Mouse (Mus musculus) limb, embryonic 11.5 days (tissue): Measurements from ENCODE around the gene Bmpr1b. TPM values are rescaled to one million over a fixed set of nuclear protein-coding genes. Genes with fewer than 3 reads are reported as not detected.

Experiments used
- ATAC-seq: fragments of 200-750 bp; cut with Nextera tagmentation; 2 replicates; pipeline ENCODE4 v1.8.0; 2017; ENCODE audit warnings: low read depth; ENCODE audit not compliant: insufficient number of reproducible peaks, low FRiP score, low TSS enrichment
- DNase-seq: peaks from one replicate; pipeline ENCODE4 v3.0.0-alpha.2; 2015; ENCODE audit warnings: low spot score
- H3K27ac ChIP-seq: fragments of 300-500 bp; sonication (generic); replicated peaks from 2 replicates; pipeline ENCODE4 v1.5.1; 2014; ENCODE audit warnings: low read depth, mild to moderate bottlenecking, low read length
- H3K27me3 ChIP-seq: fragments of 300-500 bp; sonication (generic); 2 replicates; pipeline ENCODE4 v1.6.1; 2014; ENCODE audit warnings: mild to moderate bottlenecking, low read length, mixed read lengths; ENCODE audit not compliant: control insufficient read depth, insufficient read depth
- H3K36me3 ChIP-seq: fragments of 300-500 bp; sonication (generic); 2 replicates; pipeline ENCODE4 v1.6.1; 2014; ENCODE audit warnings: mild to moderate bottlenecking, low read length, moderate library complexity, mixed read lengths; ENCODE audit not compliant: control insufficient read depth, insufficient read depth
- H3K4me1 ChIP-seq: fragments of 300-500 bp; sonication (generic); 2 replicates; pipeline ENCODE4 v1.6.1; 2014; ENCODE audit warnings: low read length, mixed read lengths; ENCODE audit not compliant: control insufficient read depth, insufficient read depth
- H3K4me2 ChIP-seq: fragments of 300-500 bp; sonication (generic); 2 replicates; pipeline ENCODE4 v1.6.1; 2014; ENCODE audit warnings: low read depth, mild to moderate bottlenecking, moderate library complexity; ENCODE audit not compliant: severe bottlenecking
- H3K4me3 ChIP-seq: fragments of 300-500 bp; sonication (generic); 2 replicates; pipeline ENCODE4 v1.5.1; 2014; ENCODE audit warnings: low read depth, low read length
- H3K9ac ChIP-seq: fragments of 300-500 bp; sonication (generic); 2 replicates; pipeline ENCODE4 v1.6.1; 2014; ENCODE audit warnings: mild to moderate bottlenecking, low read length
- H3K9me3 ChIP-seq: fragments of 300-500 bp; sonication (generic); 2 replicates; pipeline ENCODE4 v1.6.1; 2016; ENCODE audit warnings: low read length; ENCODE audit not compliant: control insufficient read depth
- WGBS: fragments of 180-500 bp; shearing (Covaris S2); extraction: QIAGEN DNeasy Blood & Tissue Kit; methylation state at CpG from one replicate; pipeline ENCODE4 v1.1.7; 2014; 5-methylcytosine and 5-hydroxymethylcytosine counted together
- polyA plus RNA-seq: library from polyadenylated mRNA; unstranded; fragments of >200 nt; fragmentation: Nextera tagmentation; extraction: Ambion mirVana; gene quantifications from 2 replicates; pipeline ENCODE4 v1.2.1, GENCODE M21; 2014

Gene Bmpr1b
- polyA plus RNA-seq, 1 experiment from 2014 or later = 12.2 TPM

DNA sequence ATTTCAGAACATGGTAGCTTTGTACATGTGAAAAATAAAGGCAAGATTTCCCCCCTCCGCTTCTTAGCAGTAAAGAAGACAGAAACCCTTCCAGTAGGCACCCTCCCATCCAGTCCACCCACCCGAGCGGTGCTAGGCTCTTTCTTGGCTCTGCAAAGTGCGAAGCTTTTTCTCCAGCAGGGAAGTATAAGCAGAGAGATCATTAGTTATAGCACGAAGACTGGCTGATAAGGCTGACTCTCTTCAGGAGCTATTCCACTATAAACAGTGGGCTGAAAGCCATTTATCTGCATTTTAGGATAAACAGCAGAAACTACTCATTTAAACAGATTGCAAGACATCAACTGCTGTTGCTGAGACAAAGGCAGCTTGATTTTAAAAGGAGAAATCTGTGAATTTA is 274.1 kb downstream of the Bmpr1b start:
- no peaks in the 10 kb centered on the region for H3K9me3 ChIP-seq
- no peak overlapping the region for H3K4me3 ChIP-seq
- no peak for DNase-seq
- no peaks in the 10 kb centered on the region for H3K4me1 ChIP-seq
- no peak for ATAC-seq
- H3K4me2 ChIP-seq = no peak overlapping the region
- WGBS = 59% methylated on average over 5 of the region's 5 CpGs
- H3K9ac ChIP-seq = no peak overlapping the region
- no peaks in the 10 kb centered on the region for H3K36me3 ChIP-seq
- no peak overlapping the region for H3K27ac ChIP-seq
- no peaks in the 10 kb centered on the region for H3K27me3 ChIP-seq

DNA sequence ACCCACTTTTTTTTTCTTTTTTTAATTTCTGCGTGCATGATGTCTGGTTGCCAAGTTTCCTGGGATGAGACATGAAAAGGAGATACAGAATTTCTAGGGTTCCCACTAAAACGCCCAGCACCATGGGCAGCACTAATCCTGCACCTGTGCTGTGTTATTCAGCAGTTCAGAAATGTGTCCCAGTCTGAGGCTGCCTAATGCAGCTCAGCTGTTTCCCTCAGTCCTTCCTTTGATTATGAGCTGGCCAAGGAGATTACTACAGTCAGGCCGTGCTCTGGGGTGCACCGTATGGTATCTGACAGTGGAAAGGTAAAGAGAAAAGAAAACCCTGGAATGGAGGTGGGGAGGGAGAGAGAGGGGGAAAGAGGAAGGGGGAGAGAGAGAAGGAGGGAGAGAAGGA is 278.6 kb downstream of the Bmpr1b start:
- no peak overlapping the region for H3K27ac ChIP-seq
- no peak overlapping the region for H3K9ac ChIP-seq
- DNase-seq (peak; percentile 28), ATAC-seq (peak; percentile 78)
- H3K4me2 ChIP-seq = no peak overlapping the region
- no peaks in the 10 kb centered on the region for H3K27me3 ChIP-seq
- no peaks in the 10 kb centered on the region for H3K36me3 ChIP-seq
- WGBS = 27% methylated on average over 4 of the region's 4 CpGs
- H3K9me3 ChIP-seq = no peaks in the 10 kb centered on the region
- no peaks in the 10 kb centered on the region for H3K4me1 ChIP-seq
- H3K4me3 ChIP-seq = no peak overlapping the region

DNA sequence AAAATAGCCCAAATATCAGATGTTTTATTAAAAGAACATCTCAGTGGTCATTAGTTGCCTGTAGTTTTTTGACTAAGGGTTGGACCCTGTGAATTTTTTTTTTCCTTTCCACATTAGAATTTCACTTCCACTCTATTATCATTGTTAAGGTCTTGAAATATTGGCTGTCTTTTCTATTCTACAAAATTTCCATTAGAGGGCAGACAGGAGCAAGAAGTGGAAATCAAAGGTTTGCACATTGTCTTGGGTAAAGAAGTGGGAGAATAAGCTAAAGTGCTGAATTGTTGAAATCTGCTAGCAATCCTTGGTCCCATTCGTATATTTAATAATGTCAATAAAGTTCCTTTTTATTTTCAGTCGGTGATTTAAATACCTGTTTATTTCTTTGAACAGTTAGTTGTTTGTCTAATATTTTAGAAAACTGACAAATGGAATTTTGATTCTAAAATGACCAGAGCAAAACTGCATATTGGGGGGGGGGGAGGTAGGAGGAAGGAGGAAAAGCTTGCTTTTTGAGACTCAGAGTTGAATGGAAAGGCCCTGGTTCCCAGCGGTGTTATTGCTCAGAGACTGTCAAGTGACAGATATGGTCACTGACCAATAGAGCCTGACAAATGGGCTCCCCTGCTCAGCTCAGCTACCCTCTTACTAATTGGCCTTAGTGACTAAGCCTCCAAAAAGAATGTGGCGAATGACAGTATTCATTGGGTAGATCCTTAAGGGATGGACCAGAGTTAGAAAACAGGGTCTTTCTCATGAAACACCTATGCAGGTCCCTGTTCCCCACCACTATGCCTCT is 281.6 kb downstream of the Bmpr1b start:
- Histone ChIP-seq H3K4me2 (no peak overlapping the region), H3K9me3 (no peaks in the 10 kb centered on the region), H3K27ac (no peak overlapping the region), H3K36me3 (no peaks in the 10 kb centered on the region), H3K27me3 (no peaks in the 10 kb centered on the region), H3K4me3 (no peak overlapping the region), H3K4me1 (no peaks in the 10 kb centered on the region), H3K9ac (no peak overlapping the region)
- ATAC-seq (no peak), DNase-seq (no peak)
- WGBS = 63% methylated on average over 4 of the region's 4 CpGs

DNA sequence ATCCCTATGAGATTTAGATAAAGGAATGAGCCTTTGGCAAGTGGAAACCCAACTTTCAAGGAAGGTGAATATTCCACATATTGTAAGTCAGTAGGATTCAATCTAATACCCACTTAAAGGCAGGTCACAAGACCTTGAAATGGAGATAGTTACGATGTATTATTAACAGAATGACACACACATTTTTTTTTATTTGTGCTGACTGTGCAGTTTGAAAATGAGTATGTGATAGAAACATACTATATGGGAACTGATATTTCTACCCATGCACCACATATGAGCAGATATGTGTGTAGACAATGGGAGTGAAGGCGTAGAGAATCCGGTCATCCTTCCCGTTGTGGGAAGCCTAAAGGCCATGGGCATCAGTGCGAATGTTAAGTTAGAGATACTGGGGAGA is 285.0 kb downstream of the Bmpr1b start:
- no peak for ATAC-seq
- WGBS = 94% methylated on average over 5 of the region's 5 CpGs
- H3K4me2 ChIP-seq = no peak overlapping the region

DNA sequence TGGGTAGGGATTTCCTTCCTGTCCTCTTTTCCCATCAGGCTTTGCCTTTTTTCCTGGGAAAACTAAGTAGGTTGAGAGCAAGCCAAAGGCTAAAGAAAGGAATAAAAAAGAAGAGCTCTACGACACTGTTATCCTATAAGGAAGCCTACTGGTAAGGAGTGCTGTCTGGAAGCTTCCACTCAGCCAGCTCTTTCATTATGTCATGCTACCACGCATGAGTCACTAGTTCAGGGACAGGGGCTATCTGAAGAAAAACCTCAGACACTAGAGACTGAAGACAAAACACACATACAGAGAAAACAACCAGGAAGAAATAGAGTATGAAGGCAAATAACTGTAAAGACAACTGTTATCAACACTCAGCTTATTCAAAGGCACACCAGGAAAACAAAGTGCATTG is 286.7 kb downstream of the Bmpr1b start:
- Histone ChIP-seq H3K9me3 (no peaks in the 10 kb centered on the region), H3K4me3 (no peak overlapping the region), H3K9ac (no peak overlapping the region), H3K27me3 (no peaks in the 10 kb centered on the region), H3K36me3 (peaks cover 2% of the 10 kb centered on the region; the same call in 1 of the 2 replicates), H3K27ac (no peak overlapping the region), H3K4me2 (no peak overlapping the region), H3K4me1 (no peaks in the 10 kb centered on the region)
- WGBS = 67% methylated on average over 2 of the region's 2 CpGs
- DNase-seq (no peak), ATAC-seq (no peak)

More for the DNA sequence above, 285.0 kb downstream of the Bmpr1b start:
- Histone ChIP-seq H3K9me3 (no peaks in the 10 kb centered on the region), H3K9ac (no peak overlapping the region), H3K4me1 (no peaks in the 10 kb centered on the region), H3K36me3 (peaks cover 2% of the 10 kb centered on the region; the same call in 1 of the 2 replicates), H3K27ac (no peak overlapping the region), H3K27me3 (no peaks in the 10 kb centered on the region), H3K4me3 (no peak overlapping the region)
- no peak for DNase-seq

DNA sequence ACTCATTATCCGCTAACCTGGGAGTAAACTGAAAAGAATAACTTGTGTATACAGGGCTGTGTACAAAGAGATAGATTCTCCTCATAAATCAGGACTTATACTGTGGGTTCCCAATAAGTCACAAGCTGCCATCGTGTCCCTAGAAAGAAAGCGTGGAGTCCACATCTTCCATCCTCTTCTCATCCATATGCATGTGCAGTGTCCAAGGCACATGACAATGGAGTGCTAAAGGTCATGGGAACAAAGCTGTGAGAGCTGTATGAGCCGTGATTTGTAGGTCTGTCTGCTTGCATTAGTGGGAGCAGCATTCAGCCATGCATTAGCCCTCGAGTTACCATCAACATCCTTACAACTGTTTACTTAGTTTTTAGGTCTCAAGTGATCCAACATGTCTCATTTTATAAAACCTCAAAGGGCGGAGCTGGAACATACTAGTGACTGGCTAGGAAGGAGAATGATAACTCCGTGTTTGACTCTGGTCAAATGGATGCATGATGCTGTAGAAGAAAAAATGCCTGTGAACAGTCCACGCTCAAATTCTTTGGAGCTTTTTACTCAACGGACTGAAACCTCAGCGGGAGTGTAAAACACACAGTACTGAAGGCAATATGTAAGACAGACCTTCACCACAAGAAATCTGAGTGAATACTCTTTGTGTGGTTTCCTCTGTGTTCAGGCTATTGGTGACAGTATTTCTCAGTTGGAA is 296.7 kb downstream of the Bmpr1b start:
- no peak for DNase-seq

DNA sequence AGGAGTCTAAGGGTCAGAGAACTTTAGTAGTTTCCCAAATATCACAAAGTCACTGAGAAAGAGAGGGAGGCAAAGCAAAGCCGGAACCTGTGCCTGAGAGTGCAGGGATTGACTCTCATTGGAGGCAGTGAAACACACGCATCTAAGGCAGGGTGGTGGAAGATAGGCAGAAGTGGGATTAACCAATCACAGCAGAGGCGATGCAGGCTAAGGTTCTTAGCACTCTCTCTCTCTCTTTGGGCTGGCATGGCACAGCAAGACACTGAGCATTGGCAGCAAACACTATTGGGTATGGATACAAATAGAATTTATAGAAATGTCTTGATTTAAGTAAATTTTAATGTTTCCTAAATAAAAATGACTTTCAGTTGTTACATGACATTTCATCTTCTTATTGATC is 297.4 kb downstream of the Bmpr1b start:
- H3K9me3 ChIP-seq = no peaks in the 10 kb centered on the region
- H3K27ac ChIP-seq = no peak overlapping the region
- H3K4me2 ChIP-seq = no peak overlapping the region
- ATAC-seq = no peak
- WGBS = 72% methylated on average over 3 of the region's 3 CpGs
- no peaks in the 10 kb centered on the region for H3K4me1 ChIP-seq
- no peaks in the 10 kb centered on the region for H3K36me3 ChIP-seq
- no peak overlapping the region for H3K4me3 ChIP-seq
- no peaks in the 10 kb centered on the region for H3K27me3 ChIP-seq
- H3K9ac ChIP-seq = no peak overlapping the region
- DNase-seq = no peak

More for the DNA sequence above, 296.7 kb downstream of the Bmpr1b start:
- Histone ChIP-seq H3K36me3 (no peaks in the 10 kb centered on the region), H3K4me1 (no peaks in the 10 kb centered on the region), H3K4me2 (no peak overlapping the region), H3K9ac (no peak overlapping the region), H3K4me3 (no peak overlapping the region), H3K9me3 (no peaks in the 10 kb centered on the region), H3K27ac (no peak overlapping the region), H3K27me3 (no peaks in the 10 kb centered on the region)
- no peak for ATAC-seq
- 89% methylated on average over 10 of the region's 10 CpGs for WGBS

DNA sequence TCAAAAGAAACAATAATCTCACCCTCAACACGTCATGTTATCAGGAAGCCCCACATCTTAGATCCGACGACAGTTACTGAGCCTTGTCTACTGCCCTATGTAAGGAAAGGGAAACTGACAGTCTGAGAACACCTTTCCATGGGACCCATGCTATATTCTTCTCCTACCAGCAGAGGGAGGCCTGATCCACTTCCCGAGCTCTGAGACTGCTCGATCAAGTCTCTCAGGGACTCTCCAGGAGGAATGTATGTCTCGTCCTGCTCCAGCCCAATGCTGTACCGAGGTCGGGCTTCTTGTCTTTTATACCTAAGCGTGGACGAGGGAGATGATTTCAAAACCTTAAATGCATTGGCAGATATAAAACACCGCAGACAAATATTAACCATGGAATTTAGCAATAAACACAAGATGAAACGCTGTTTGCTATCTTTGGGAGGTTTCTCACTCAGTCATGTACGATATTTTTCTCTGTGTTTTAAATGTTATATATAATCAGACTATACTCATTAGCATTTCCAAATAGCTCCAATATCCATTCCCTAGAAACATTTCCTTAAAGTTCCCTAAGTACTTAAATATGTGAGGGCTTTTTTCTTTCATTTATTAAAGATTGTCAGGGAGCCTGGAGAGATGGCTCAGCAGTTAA is 306.3 kb downstream of the Bmpr1b start:
- H3K4me2 ChIP-seq = no peak overlapping the region
- no peaks in the 10 kb centered on the region for H3K27me3 ChIP-seq
- H3K4me1 ChIP-seq = no peaks in the 10 kb centered on the region
- no peak overlapping the region for H3K4me3 ChIP-seq
- H3K9me3 ChIP-seq = no peaks in the 10 kb centered on the region
- peak; percentile 69 for DNase-seq
- no peak overlapping the region for H3K9ac ChIP-seq
- no peak for ATAC-seq
- WGBS = 29% methylated on average over 13 of the region's 13 CpGs
- H3K36me3 ChIP-seq = no peaks in the 10 kb centered on the region
- H3K27ac ChIP-seq = no peak overlapping the region
